Mouse (Mus musculus) frontal cortex, postnatal 14 days (tissue): ENCODE data around the gene H2-Ob.

Experiments
- DNase-seq, 2 experiments: peaks; one replicate each; pipeline ENCODE4 v3.0.0; 2022; ENCODE audit warnings: low spot score in 2 of 2

The H2-Ob gene

GRCm38 (mm10) chr17:34240916-34241315, 2.2 kb downstream of the H2-Ob start:
- DNase-seq, result no peak

- no peak for DNase-seq
These were observed 6.0 kb downstream of the H2-Ob start for GRCm38 (mm10) chr17:34244656-34245055.

GRCm38 (mm10) chr17:34247047-34247446, 8.3 kb downstream of the H2-Ob start:
- no peak for DNase-seq

GRCm38 (mm10) chr17:34248764-34249163, 10.1 kb downstream of the H2-Ob start:
- no peak for DNase-seq

- DNase-seq, result no peak
These were observed 10.7 kb downstream of the H2-Ob start for GRCm38 (mm10) chr17:34249361-34249760.

GRCm38 (mm10) chr17:34249878-34250277, 11.2 kb downstream of the H2-Ob start:
- peak in 1 of 2 experiments; percentile 36 for DNase-seq

- DNase-seq, result no peak
These were observed 13.0 kb downstream of the H2-Ob start for GRCm38 (mm10) chr17:34251666-34252065.

- DNase-seq, result no peak
These were observed 17.8 kb downstream of the H2-Ob start for GRCm38 (mm10) chr17:34256501-34256900.

GRCm38 (mm10) chr17:34257594-34258375, 19.1 kb downstream of the H2-Ob start, which contains the start of gene H2-Ab1:
TSS of gene H2-Ab1 (plus strand) at chr17:34257689.
- DNase-seq, result peak; percentile 71 to 88

- DNase-seq, result no peak
These were observed 21.8 kb downstream of the H2-Ob start for GRCm38 (mm10) chr17:34260551-34260950.

GRCm38 (mm10) chr17:34261502-34261901, 22.8 kb downstream of the H2-Ob start:
- DNase-seq, result peak; percentile 31 to 53

GRCm38 (mm10) chr17:34263068-34263467, 24.4 kb downstream of the H2-Ob start:
- peak; percentile 16 to 71 for DNase-seq

- no peak for DNase-seq
These were observed 25.2 kb downstream of the H2-Ob start for GRCm38 (mm10) chr17:34263811-34264371.

GRCm38 (mm10) chr17:34264452-34265351, 26.0 kb downstream of the H2-Ob start:
- no peak for DNase-seq

- DNase-seq, result no peak
These were observed 29.6 kb downstream of the H2-Ob start for GRCm38 (mm10) chr17:34268262-34268661.

GRCm38 (mm10) chr17:34268748-34269147, 30.0 kb downstream of the H2-Ob start:
- no peak for DNase-seq

GRCm38 (mm10) chr17:34269817-34270216, 31.1 kb downstream of the H2-Ob start:
- no peak for DNase-seq

- DNase-seq, result no peak
These were observed 31.5 kb downstream of the H2-Ob start for GRCm38 (mm10) chr17:34270230-34270629.

- no peak for DNase-seq
These were observed 32.2 kb downstream of the H2-Ob start for GRCm38 (mm10) chr17:34270940-34271339.

- no peak for DNase-seq
These were observed 33.4 kb downstream of the H2-Ob start for GRCm38 (mm10) chr17:34272102-34272501.

GRCm38 (mm10) chr17:34280499-34281038, 41.9 kb downstream of the H2-Ob start:
- DNase-seq, result no peak

- DNase-seq, result no peak
These were observed 43.1 kb downstream of the H2-Ob start for GRCm38 (mm10) chr17:34281836-34282235.
